Mouse (Mus musculus) heart, adult 2 months (tissue): ENCODE data around the gene Kcnq5.

Experiments
- CTCF ChIP-seq: fragments of 200-600 bp; IDR thresholded peaks from 2 replicates; pipeline ENCODE4 v1.8.1; 2022; ENCODE audit warnings: antibody characterized with exemption, mild to moderate bottlenecking, moderate library complexity
- POLR2A ChIP-seq: fragments of 200-500 bp; IDR thresholded peaks from 2 replicates; pipeline ENCODE4 v1.6.1; 2011; ENCODE audit warnings: mild to moderate bottlenecking, low read depth, low read length, control low read depth; ENCODE audit not compliant: insufficient read depth

DNA sequence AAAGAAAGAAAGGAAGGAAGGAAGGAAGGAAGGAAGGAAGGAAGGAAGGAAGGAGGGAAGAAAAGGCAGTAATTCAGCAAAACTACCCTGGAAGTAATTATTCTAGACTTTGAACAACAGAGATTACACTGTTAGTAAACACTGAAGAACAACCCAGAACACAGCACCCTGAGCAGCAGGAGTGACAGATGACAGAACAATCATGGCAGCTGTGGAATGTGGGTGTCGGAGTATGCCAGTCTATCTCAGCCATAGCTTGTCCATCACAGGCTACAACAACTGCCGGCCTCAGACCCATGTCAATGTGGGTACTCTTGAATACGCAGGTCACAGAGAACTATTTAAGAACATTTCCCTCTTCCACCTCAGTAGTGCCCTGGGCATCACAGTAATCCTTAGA is 530.1 kb downstream of the Kcnq5 start:
- TF ChIP-seq CTCF, result no peak
- TF ChIP-seq POLR2A, result no peak
